Mouse (Mus musculus) MEL (cell line): ENCODE results near the gene Fgfr3. TPM values are rescaled to one million over a fixed set of nuclear protein-coding genes. Genes with fewer than 3 reads are reported as not detected.

Source experiments
- DNase-seq: peaks from one replicate; pipeline ENCODE4 v3.0.0; 2011; ENCODE audit warnings: low read depth, low spot score
- H3K27ac ChIP-seq: 2 replicates; pipeline ENCODE4 v1.5.1; 2012; ENCODE audit warnings: low read depth, mild to moderate bottlenecking, control low read depth, low read length, moderate library complexity; ENCODE audit not compliant: control insufficient read depth
- H3K27me3 ChIP-seq, 2 experiments: fragments of 150-350 bp in 1 of 2; sonication (generic) in 1 of 2; 2 replicates each; pipeline ENCODE4 v1.6.1; 2012; ENCODE audit warnings: low read length in 2 of 2, mild to moderate bottlenecking in 2 of 2, improper control_type of control experiment in 1 of 2, moderate library complexity in 1 of 2; ENCODE audit not compliant: insufficient read depth in 2 of 2, control insufficient read depth in 1 of 2
- H3K36me3 ChIP-seq, 2 experiments: 2 replicates each; pipeline ENCODE4 v1.6.1; 2012 to 2014; ENCODE audit warnings: low read length in 2 of 2, improper control_type of control experiment in 1 of 2, inconsistent platforms in 1 of 2, mild to moderate bottlenecking in 1 of 2; ENCODE audit not compliant: insufficient read depth in 2 of 2, control insufficient read depth in 1 of 2
- H3K4me1 ChIP-seq, 2 experiments: fragments of 150-350 bp in 1 of 2; sonication (generic) in 1 of 2; 2 replicates each; pipeline ENCODE4 v1.6.1; 2012; ENCODE audit warnings: low read length in 2 of 2, improper control_type of control experiment in 1 of 2, mild to moderate bottlenecking in 1 of 2; ENCODE audit not compliant: insufficient read depth in 2 of 2, control insufficient read depth in 1 of 2
- H3K4me3 ChIP-seq, 2 experiments: fragments of 150-350 bp in 1 of 2; sonication (generic) in 1 of 2; 2 replicates each; pipeline ENCODE4 v1.5.1; 2012; ENCODE audit warnings: low read depth in 2 of 2, low read length in 2 of 2, mild to moderate bottlenecking in 2 of 2, moderate library complexity in 2 of 2, control low read depth in 1 of 2, improper control_type of control experiment in 1 of 2; ENCODE audit not compliant: control insufficient read depth in 1 of 2, insufficient read depth in 1 of 2
- H3K79me2 ChIP-seq: 2 replicates; pipeline ENCODE4 v1.6.1; 2012; ENCODE audit warnings: mild to moderate bottlenecking, low read length, moderate library complexity; ENCODE audit not compliant: control insufficient read depth, poor library complexity, insufficient read depth
- H3K9ac ChIP-seq: 2 replicates; pipeline ENCODE4 v1.6.1; 2012; ENCODE audit warnings: low read depth, mild to moderate bottlenecking, control low read depth, low read length, moderate library complexity; ENCODE audit not compliant: control insufficient read depth, poor library complexity, severe bottlenecking
- H3K9me3 ChIP-seq: fragments of 150-350 bp; sonication (generic); replicated peaks from 2 replicates; pipeline ENCODE4 v1.6.1; 2012; ENCODE audit warnings: mild to moderate bottlenecking, low read length, improper control_type of control experiment, moderate library complexity; ENCODE audit not compliant: insufficient read depth
- BHLHE40 ChIP-seq: IDR thresholded peaks from 2 replicates; pipeline ENCODE4 v1.6.1; 2012; ENCODE audit warnings: low read depth, mild to moderate bottlenecking, inconsistent platforms, low read length, improper control_type of control experiment, borderline replicate concordance
- CTCF ChIP-seq, 3 experiments: IDR thresholded peaks in 2 of 3; conservative IDR thresholded peaks in 1 of 3; 2 replicates each; pipeline ENCODE4 v1.5.1; 2011 to 2012; ENCODE audit warnings: low read length in 3 of 3, low read depth in 2 of 3, mild to moderate bottlenecking in 2 of 3, improper control_type of control experiment in 1 of 3, inconsistent platforms in 1 of 3, mixed read lengths in 1 of 3, moderate library complexity in 1 of 3; ENCODE audit not compliant: control insufficient read depth in 1 of 3, insufficient read depth in 1 of 3, poor library complexity in 1 of 3, severe bottlenecking in 1 of 3
- EP300 ChIP-seq, 2 experiments: IDR thresholded peaks; 2 replicates each; pipeline ENCODE4 v1.6.1; 2011; ENCODE audit warnings: improper control_type of control experiment in 2 of 2, low read length in 2 of 2, low read depth in 1 of 2, mild to moderate bottlenecking in 1 of 2
- ETS1 ChIP-seq: IDR thresholded peaks from 2 replicates; pipeline ENCODE4 v1.6.1; 2012; ENCODE audit warnings: low read depth, mild to moderate bottlenecking, inconsistent platforms, low read length, improper control_type of control experiment, moderate library complexity
- GABPA ChIP-seq: IDR thresholded peaks from 2 replicates; pipeline ENCODE4 v1.6.1; 2012; ENCODE audit warnings: low read depth, mild to moderate bottlenecking, inconsistent platforms, low read length, improper control_type of control experiment, moderate library complexity
- GATA1 ChIP-seq: IDR thresholded peaks from 2 replicates; pipeline ENCODE4 v1.6.1; 2011; ENCODE audit warnings: low read depth, low read length, improper control_type of control experiment
- JUND ChIP-seq: IDR thresholded peaks from 2 replicates; pipeline ENCODE4 v1.6.1; 2011; ENCODE audit warnings: low read depth, mild to moderate bottlenecking, improper control_type of control experiment, low read length
- KAT2A ChIP-seq: conservative IDR thresholded peaks from 2 replicates; pipeline ENCODE4 v1.6.1; 2012; ENCODE audit warnings: low read depth, low read length, improper control_type of control experiment, inconsistent platforms
- MAX ChIP-seq: IDR thresholded peaks from 2 replicates; pipeline ENCODE4 v1.6.1; 2011; ENCODE audit warnings: low read length, improper control_type of control experiment
- MEF2A ChIP-seq: IDR thresholded peaks from 2 replicates; pipeline ENCODE4 v1.6.1; 2014; ENCODE audit warnings: low read depth, mild to moderate bottlenecking, inconsistent platforms, low read length, improper control_type of control experiment; ENCODE audit not compliant: poor library complexity, insufficient replicate concordance, severe bottlenecking; ENCODE audit errors: extremely low read depth
- MXI1 ChIP-seq: IDR thresholded peaks from 2 replicates; pipeline ENCODE4 v1.6.1; 2011; ENCODE audit warnings: mild to moderate bottlenecking, low read depth, low read length, improper control_type of control experiment
- NELFE ChIP-seq: IDR thresholded peaks from 2 replicates; pipeline ENCODE4 v1.6.1; 2011; ENCODE audit warnings: low read depth, low read length, improper control_type of control experiment
- NRF1 ChIP-seq: IDR thresholded peaks from 2 replicates; pipeline ENCODE4 v1.6.1; 2014; ENCODE audit warnings: low read depth, mild to moderate bottlenecking, inconsistent platforms, low read length, improper control_type of control experiment, moderate library complexity; ENCODE audit not compliant: poor library complexity, insufficient read depth, severe bottlenecking
- POLR2A ChIP-seq, 2 experiments: IDR thresholded peaks; 2 replicates each; pipeline ENCODE4 v1.6.1; 2011 to 2012; ENCODE audit warnings: low read length in 2 of 2, mild to moderate bottlenecking in 2 of 2, control low read depth in 1 of 2, improper control_type of control experiment in 1 of 2, low read depth in 1 of 2, moderate library complexity in 1 of 2; ENCODE audit not compliant: control insufficient read depth in 1 of 2, insufficient read depth in 1 of 2, poor library complexity in 1 of 2
- POLR2AphosphoS5 ChIP-seq: IDR thresholded peaks from 2 replicates; pipeline ENCODE4 v1.6.1; 2012; ENCODE audit warnings: low read depth, borderline replicate concordance, mild to moderate bottlenecking, inconsistent platforms, low read length, moderate library complexity, mixed read lengths
- SIN3A ChIP-seq: IDR thresholded peaks from 2 replicates; pipeline ENCODE4 v1.6.1; 2012; ENCODE audit warnings: low read length, improper control_type of control experiment, inconsistent platforms
- SMC3 ChIP-seq: IDR thresholded peaks from 2 replicates; pipeline ENCODE4 v1.6.1; 2011; ENCODE audit warnings: low read depth, low read length, improper control_type of control experiment
- TAL1 ChIP-seq: IDR thresholded peaks from 2 replicates; pipeline ENCODE4 v1.6.1; 2012; ENCODE audit warnings: mild to moderate bottlenecking, inconsistent platforms, low read length, moderate library complexity, mixed read lengths
- TBP ChIP-seq: IDR thresholded peaks from 2 replicates; pipeline ENCODE4 v1.8.0; 2011; ENCODE audit warnings: low read depth, low read length, improper control_type of control experiment
- TCF12 ChIP-seq: IDR thresholded peaks from 2 replicates; pipeline ENCODE4 v1.6.1; 2014; ENCODE audit warnings: low read depth, mild to moderate bottlenecking, inconsistent platforms, low read length, improper control_type of control experiment, moderate library complexity
- UBTF ChIP-seq: IDR thresholded peaks from 2 replicates; pipeline ENCODE4 v1.6.1; 2012; ENCODE audit warnings: low read depth, mild to moderate bottlenecking, inconsistent platforms, low read length, improper control_type of control experiment, moderate library complexity, borderline replicate concordance; ENCODE audit not compliant: insufficient read depth
- USF1 ChIP-seq: IDR thresholded peaks from 2 replicates; pipeline ENCODE4 v1.6.1; 2014; ENCODE audit warnings: low read depth, mild to moderate bottlenecking, inconsistent platforms, low read length, improper control_type of control experiment, moderate library complexity
- USF2 ChIP-seq, 2 experiments: IDR thresholded peaks; 2 replicates each; pipeline ENCODE4 v1.6.1; 2011 to 2012; ENCODE audit warnings: improper control_type of control experiment in 2 of 2, low read length in 2 of 2, borderline replicate concordance in 1 of 2, inconsistent platforms in 1 of 2, low read depth in 1 of 2, mild to moderate bottlenecking in 1 of 2; ENCODE audit not compliant: insufficient read depth in 1 of 2
- ZC3H11A ChIP-seq: IDR thresholded peaks from 2 replicates; pipeline ENCODE4 v1.6.1; 2012; ENCODE audit warnings: low read depth, mild to moderate bottlenecking, inconsistent platforms, low read length, improper control_type of control experiment
- ZMIZ1 ChIP-seq: IDR thresholded peaks from 2 replicates; pipeline ENCODE4 v1.6.1; 2012; ENCODE audit warnings: low read depth, mild to moderate bottlenecking, inconsistent platforms, low read length, improper control_type of control experiment, moderate library complexity
- ZNF384 ChIP-seq: IDR thresholded peaks from 2 replicates; pipeline ENCODE4 v1.6.1; 2012; ENCODE audit warnings: low read depth, mild to moderate bottlenecking, inconsistent platforms, low read length, improper control_type of control experiment
- polyA plus RNA-seq, 2 experiments: library from polyadenylated mRNA; stranded (reverse) in 1 of 2; unstranded in 1 of 2; fragments of >175 nt in 1 of 2; fragments of >200 nt in 1 of 2; gene quantifications; 2 replicates each; pipeline versions ENCODE4 v1.2.1 to v1.2.4; 2012; ENCODE audit warnings: low replicate concordance in 2 of 2, low read depth in 1 of 2; ENCODE audit not compliant: insufficient read length in 2 of 2, insufficient read depth in 1 of 2, missing spikeins in 1 of 2
- total RNA-seq: library from RNA; depleted of rRNA; stranded (reverse); fragments of 300-350 nt; gene quantifications from 2 replicates; pipeline ENCODE4 v1.2.3, GENCODE M21; 2012

The Fgfr3 gene
- total and polyA plus RNA-seq, 3 experiments: 6.0 to 10.2 TPM; not detected in 1

DNA sequence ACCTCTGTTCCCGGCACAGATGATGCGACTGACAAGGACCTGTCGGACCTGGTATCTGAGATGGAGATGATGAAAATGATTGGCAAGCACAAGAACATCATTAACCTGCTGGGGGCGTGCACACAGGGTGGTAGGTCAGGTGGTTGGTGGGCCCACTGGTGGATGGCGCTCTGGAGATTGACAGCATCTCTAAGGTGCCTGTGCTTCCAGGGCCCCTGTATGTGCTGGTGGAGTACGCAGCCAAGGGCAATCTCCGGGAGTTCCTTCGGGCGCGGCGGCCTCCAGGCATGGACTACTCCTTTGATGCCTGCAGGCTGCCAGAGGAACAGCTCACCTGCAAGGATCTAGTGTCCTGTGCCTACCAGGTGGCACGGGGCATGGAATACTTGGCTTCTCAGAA, 12.4 kb downstream of the Fgfr3 start:
- no peaks in the 10 kb centered on the region for H3K79me2 ChIP-seq
- no peaks in the 10 kb centered on the region for H3K27me3 ChIP-seq
- H3K9ac ChIP-seq: no peak overlapping the region
- no peak overlapping the region for H3K4me3 ChIP-seq
- no peak for DNase-seq
- no peaks in the 10 kb centered on the region for H3K36me3 ChIP-seq
- no peaks in the 10 kb centered on the region for H3K9me3 ChIP-seq
- TF ChIP-seq TCF12: no peak
- TF ChIP-seq USF1: no peak
- no peak for TF ChIP-seq NRF1
- no peak for TF ChIP-seq MEF2A
- TF ChIP-seq GATA1: no peak
- TF ChIP-seq MXI1: no peak
- TF ChIP-seq POLR2A (IDR thresholded peaks at IDR 0.05; ENCODE audit: control insufficient read depth in 1 of 2, insufficient read depth in 1 of 2, low read depth in 1 of 2, low read length in 2 of 2, poor library complexity in 1 of 2): no peak
- TF ChIP-seq UBTF: no peak
- no peak for TF ChIP-seq SMC3
- no peak for TF ChIP-seq JUND
- TF ChIP-seq BHLHE40: no peak
- no peak for TF ChIP-seq MAX
- TF ChIP-seq NELFE: no peak
- TF ChIP-seq KAT2A: no peak
- TF ChIP-seq TAL1: no peak
- TF ChIP-seq POLR2AphosphoS5: no peak
- TF ChIP-seq GABPA: no peak
- no peak for TF ChIP-seq ZC3H11A
- no peak for TF ChIP-seq USF2 (IDR thresholded peaks at IDR 0.05; ENCODE audit: borderline replicate concordance in 1 of 2, insufficient read depth in 1 of 2, low read depth in 1 of 2, low read length in 2 of 2)
- H3K27ac ChIP-seq: no peak overlapping the region
- H3K4me1 ChIP-seq: no peaks in the 10 kb centered on the region

DNA sequence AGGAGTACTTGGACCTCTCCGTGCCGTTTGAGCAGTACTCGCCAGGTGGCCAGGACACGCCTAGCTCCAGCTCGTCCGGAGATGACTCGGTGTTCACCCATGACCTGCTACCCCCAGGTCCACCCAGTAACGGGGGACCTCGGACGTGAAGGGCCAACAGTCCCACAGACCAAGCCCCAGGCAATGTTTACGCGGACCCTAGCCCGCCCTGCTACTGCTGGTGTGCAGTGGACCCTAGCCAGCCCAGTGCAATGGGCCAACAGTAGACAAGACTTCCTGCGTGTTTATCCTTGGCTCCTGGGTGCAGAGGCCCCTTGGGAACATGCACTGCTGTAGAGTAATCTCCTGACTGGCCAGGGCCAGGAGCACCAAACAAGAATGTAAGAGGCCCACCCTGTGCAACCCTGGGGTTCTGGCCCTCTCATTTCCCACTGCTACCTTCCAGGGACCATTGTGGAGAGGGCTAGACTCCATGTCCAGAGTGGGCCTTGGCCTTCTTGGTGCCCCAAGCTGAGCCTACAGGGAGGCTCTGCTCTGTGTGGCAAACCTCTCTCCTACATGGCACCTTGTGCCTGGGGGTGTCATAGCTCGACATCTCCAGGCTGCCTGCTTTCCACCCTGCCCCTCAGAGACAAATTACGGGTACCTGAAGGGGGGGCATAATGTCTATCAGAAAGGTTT, 14.1 kb downstream of the Fgfr3 start:
- Histone ChIP-seq H3K36me3 (no peaks in the 10 kb centered on the region), H3K9ac (no peak overlapping the region), H3K79me2 (no peaks in the 10 kb centered on the region), H3K4me1 (no peaks in the 10 kb centered on the region), H3K27ac (no peak overlapping the region), H3K4me3 (no peak overlapping the region), H3K27me3 (no peaks in the 10 kb centered on the region), H3K9me3 (no peaks in the 10 kb centered on the region)
- DNase-seq: no peak
- TF ChIP-seq ZMIZ1: no peak
- TF ChIP-seq ZNF384: no peak
- no peak for TF ChIP-seq ETS1
- no peak for TF ChIP-seq SIN3A
- no peak for TF ChIP-seq NRF1
- no peak for TF ChIP-seq USF1
- TF ChIP-seq USF2 (IDR thresholded peaks at IDR 0.05; ENCODE audit: borderline replicate concordance in 1 of 2, insufficient read depth in 1 of 2, low read depth in 1 of 2, low read length in 2 of 2): no peak
- no peak for TF ChIP-seq CTCF (IDR thresholded peaks at IDR 0.05 in 2 of 3, conservative IDR thresholded peaks at IDR 0.05 in 1 of 3; ENCODE audit: control insufficient read depth in 1 of 3, insufficient read depth in 1 of 3, low read depth in 2 of 3, low read length in 3 of 3, poor library complexity in 1 of 3, severe bottlenecking in 1 of 3)
- TF ChIP-seq TBP: no peak
- no peak for TF ChIP-seq NELFE
- no peak for TF ChIP-seq EP300 (IDR thresholded peaks at IDR 0.05; ENCODE audit: low read depth in 1 of 2, low read length in 2 of 2)
